In the genomic region with DNA sequence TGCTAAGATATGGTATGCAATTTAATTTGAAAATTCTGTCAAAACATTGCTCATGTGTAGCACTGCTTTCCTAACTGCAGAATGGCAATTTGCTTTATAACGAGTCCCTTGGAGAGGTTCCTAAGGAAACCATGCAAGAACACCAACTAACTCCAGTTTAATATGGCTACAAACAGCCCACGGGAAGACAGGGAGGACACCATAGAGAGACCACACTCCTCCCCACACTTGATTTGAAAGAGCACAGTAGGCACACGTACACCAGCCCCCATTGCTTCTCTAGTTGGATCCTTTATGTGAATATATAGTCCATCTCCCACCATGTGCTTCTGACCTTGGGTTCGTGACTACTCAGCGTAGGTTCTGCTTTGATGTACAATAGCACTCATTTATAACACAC, we compare ENCODE assay signal across 21 mouse cellular contexts. TPM values are rescaled to one million over a fixed set of nuclear protein-coding genes. Genes with fewer than 3 reads are reported as not detected.
"Had no signal": no experiment of that assay in that cellular context is flagged by ENCODE, and none has a peak within 500 bp of the region (broad histone marks: within the 10 kb centered on the region; RNA-seq: fewer than 3 reads in every experiment).

No protein-coding gene starts in this region.

- H3K27ac ChIP-seq: kidney, embryonic 15.5 days; limb, embryonic 12.5 days; limb, embryonic 15.5 days; liver, embryonic 14.5 days; lung, embryonic 15.5 days; neural tube, embryonic 12.5 days; stomach, postnatal 0 days had no signal

- H3K36me3 ChIP-seq: kidney, embryonic 15.5 days; limb, embryonic 12.5 days; limb, embryonic 15.5 days; lung, embryonic 15.5 days; neural tube, embryonic 12.5 days had no signal

- DNase-seq: kidney, adult 11 months; kidney, adult 8-10 months; kidney, postnatal 10 days; kidney, postnatal 4 days; left cerebral cortex, postnatal 4 days; liver, postnatal 0 days; lung, postnatal 10 days; lung, postnatal 36 days; retina, postnatal 1 day; thymus, postnatal 25 days had no signal

- H3K27me3 ChIP-seq: kidney, embryonic 15.5 days; limb, embryonic 12.5 days; limb, embryonic 15.5 days; lung, embryonic 15.5 days; megakaryocyte, embryonic 14.5 days; neural tube, embryonic 12.5 days had no signal

- H3K4me3 ChIP-seq: kidney, embryonic 15.5 days; limb, embryonic 12.5 days; limb, embryonic 15.5 days; lung, embryonic 15.5 days; megakaryocyte, embryonic 14.5 days; neural tube, embryonic 12.5 days had no signal

- H3K9me3 ChIP-seq: kidney, embryonic 15.5 days; limb, embryonic 12.5 days; limb, embryonic 15.5 days; lung, embryonic 15.5 days; megakaryocyte, embryonic 14.5 days; neural tube, embryonic 12.5 days had no signal

- H3K4me1 ChIP-seq: kidney, embryonic 15.5 days; limb, embryonic 12.5 days; limb, embryonic 15.5 days; lung, embryonic 15.5 days; megakaryocyte, embryonic 14.5 days; neural tube, embryonic 12.5 days had no signal

- ATAC-seq: liver, postnatal 0 days had no signal

- H3K4me2 ChIP-seq: kidney, embryonic 15.5 days; limb, embryonic 12.5 days; limb, embryonic 15.5 days; liver, embryonic 11.5 days; lung, embryonic 15.5 days; midbrain, embryonic 11.5 days; neural tube, embryonic 12.5 days had no signal

- H3K9ac ChIP-seq: kidney, embryonic 15.5 days; limb, embryonic 12.5 days; limb, embryonic 15.5 days; liver, embryonic 14.5 days; liver, postnatal 0 days; lung, embryonic 15.5 days; neural tube, embryonic 12.5 days had no signal

RNA-seq across cellular contexts. Expression of a gene that starts 35.8 kb away (rescaled TPM):
- total RNA-seq: neutrophil, adult 5-6 weeks had no signal
- polyA plus RNA-seq: liver, postnatal 0 days had no signal
